Mouse (Mus musculus) A20 (cell line): ENCODE measurements at regions not wholly inside any gene's neighbourhood (a gene's known extent, or its start where the extent isn't known, plus 50 kb on each side); places are given as distances from the start of the nearest gene placed in this dataset.

Source experiments
- DNase-seq: peaks from one replicate; pipeline ENCODE4 v3.0.0-alpha.2; 2011; ENCODE audit warnings: low read depth, low spot score

- no peak for DNase-seq
Observed at GRCm38 (mm10) chr6:148543047-148543446, 98.9 kb upstream of the Tmtc1 start.

GRCm38 (mm10) chr6:148541981-148542380 lies 97.8 kb upstream of the Tmtc1 start:
- DNase-seq: no peak

DNA sequence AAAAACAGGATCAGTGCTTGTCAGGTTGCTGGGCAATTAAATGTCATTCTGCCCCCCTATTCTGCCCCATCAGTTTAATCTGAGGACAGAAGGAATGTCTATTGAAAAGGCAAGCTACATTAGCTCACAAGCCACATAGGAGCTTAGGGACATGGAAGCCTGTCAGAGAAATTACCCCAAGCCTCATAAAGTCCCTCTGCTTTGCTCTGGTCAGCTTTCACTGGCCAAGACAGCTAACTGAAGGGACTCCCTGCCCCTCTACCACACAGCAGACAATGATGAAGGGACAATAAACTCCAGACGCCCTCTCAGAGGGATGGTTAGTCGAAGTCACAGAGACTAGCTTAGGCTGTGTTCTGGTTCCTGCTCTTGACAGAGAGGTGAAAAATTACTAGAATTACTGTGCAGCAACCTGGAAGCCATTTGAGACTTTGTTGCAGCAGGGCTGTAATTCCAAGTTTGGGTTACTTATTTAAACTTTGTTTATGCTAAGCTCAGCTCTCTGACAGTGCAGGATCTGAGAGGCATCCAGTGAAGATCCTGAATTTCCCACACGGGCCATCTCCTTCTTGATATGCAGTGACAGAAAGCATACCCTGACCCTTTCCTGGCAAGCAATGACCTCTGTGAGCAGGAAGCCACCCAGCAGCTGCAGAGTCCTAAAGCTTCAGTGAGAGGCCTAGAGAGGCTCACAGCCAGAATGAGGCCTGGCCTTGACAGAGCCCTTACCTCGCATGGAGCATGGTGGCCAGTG lies 95.2 kb upstream of the Tmtc1 start:
- DNase-seq: no peak

- peak; percentile 71 for DNase-seq
Observed at GRCm38 (mm10) chr6:148534364-148534763, 90.2 kb upstream of the Tmtc1 start.

GRCm38 (mm10) chr6:148531068-148531467 lies 86.9 kb upstream of the Tmtc1 start:
- DNase-seq: no peak

DNA sequence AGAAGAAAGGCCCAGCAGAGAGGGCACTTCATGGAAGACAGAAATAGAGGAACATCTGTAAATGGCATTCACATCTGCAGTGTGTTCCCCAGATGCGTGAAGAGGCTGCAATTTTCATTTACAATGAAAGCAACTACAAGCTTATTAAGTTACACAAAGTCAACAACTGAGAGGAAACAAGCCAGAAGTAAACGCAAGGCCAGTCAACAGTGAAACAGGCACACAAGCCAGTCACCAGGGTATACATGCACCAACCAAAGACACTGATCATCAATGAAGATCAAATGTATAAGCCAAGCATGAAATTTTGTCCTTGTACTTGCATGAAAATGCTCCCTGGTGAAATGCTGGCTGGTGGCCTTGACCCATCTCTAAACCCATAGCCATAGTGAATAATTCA lies 84.4 kb upstream of the Tmtc1 start:
- peak; percentile 55 for DNase-seq

GRCm38 (mm10) chr6:148522893-148523292 lies 78.7 kb upstream of the Tmtc1 start:
- no peak for DNase-seq

GRCm38 (mm10) chr6:148517536-148518245 lies 73.5 kb upstream of the Tmtc1 start:
- no peak for DNase-seq

DNA sequence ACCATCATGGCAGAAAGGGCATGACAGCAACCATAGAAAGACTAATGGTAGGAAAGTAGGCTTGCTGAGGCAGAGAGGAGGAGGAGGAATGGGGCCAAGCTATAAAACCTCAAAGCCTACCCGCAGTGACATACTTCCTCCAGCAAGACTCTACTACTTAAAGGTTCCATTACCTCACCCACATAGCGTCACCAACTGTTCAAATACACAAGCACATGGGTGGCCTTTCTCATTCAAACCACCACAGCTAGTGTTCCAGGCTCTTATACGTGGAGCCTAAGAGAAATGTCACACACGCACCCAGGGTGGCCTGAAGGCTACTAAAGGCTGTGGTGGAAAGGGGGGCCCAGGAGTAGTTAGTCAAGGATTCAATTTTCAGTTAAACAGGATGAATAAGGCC lies 72.5 kb upstream of the Tmtc1 start:
- DNase-seq: peak; percentile 23

GRCm38 (mm10) chr6:148515105-148515504 lies 70.9 kb upstream of the Tmtc1 start:
- DNase-seq: no peak

DNA sequence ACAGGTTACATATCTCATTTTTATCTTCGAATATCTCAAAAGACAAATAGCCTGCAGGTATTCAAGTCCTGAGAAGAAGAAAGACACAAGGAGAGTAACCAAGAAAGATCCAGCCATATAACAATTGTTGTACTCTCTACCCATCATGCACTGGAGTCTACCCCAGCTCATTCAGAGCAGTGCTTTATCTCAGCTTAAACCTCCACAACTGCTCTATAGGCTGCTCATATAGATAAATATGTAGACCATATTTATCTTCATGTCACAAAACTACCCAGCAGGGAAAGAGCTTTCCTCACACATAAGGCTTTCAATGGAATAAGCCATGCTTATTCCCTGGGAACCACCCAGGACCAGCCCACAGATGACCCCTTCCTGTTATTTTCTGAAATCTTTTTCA lies 70.5 kb upstream of the Tmtc1 start:
- no peak for DNase-seq

DNA sequence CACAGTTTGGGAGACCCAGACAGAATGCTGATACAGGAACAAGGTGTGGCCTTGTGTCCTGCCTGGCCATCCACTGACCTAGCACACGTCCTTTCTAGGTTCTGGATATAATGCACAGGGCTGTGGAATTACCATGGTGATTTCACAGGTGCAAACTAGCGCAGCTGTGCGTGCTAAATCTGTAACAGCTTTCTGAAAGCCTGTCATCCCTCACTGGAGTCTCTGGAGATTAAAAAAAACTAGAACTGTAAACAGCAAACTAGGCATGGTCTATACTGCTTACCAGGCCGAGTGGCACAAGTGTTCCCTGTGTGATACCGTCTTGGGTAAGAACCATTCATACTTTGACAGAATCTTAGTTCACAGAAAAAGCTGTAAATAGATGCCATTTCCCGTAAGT lies 69.9 kb upstream of the Tmtc1 start:
- peak; percentile 87 for DNase-seq

DNA sequence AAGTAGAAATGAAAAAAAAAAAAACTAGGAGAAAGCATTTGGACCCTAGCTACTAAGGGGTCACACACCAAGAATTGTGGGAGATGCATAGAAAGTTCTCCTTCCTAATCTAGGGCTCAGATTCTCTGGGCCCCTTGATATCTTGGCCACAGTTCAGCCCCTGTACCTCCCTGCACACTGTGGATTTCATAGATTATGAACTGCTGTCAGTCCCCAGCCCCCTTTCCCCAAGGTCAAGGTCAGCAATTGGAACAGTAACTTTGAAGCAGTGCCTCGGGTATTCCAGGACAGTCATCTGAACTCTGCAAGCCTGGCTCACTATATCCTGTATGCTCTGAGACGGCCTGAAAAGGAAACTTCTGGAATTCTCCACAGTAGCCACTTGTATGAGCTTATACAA lies 68.9 kb upstream of the Tmtc1 start:
- no peak for DNase-seq

DNA sequence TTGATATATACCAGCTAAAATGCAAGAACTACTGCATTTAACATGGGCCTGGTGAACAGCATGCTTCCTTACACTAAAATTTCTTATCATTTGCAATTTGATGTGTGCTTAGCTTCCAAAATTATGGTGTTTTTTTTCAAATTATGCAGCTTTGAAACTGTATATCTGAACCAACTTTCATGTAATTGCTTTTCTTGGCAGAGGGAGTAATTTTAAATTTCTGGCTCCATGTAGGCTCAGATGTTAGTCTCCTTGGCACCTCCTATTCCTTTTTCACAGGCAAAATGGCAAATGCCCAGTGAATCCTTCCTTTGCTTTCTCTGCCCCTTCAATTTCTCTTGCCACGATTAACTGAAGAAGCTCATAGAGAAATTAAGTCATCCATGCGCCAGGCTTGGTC lies 61.1 kb upstream of the Tmtc1 start:
- DNase-seq: no peak

GRCm38 (mm10) chr6:148500251-148501179 lies 56.3 kb upstream of the Tmtc1 start:
- DNase-seq: no peak
